Mouse (Mus musculus) hindbrain, postnatal 0 days (tissue): Measurements from ENCODE around the gene Tfpt. TPM values are rescaled to one million over a fixed set of nuclear protein-coding genes. Genes with fewer than 3 reads are reported as not detected.

Experiments
- ATAC-seq: fragments of 200-750 bp; cut with Nextera tagmentation; 2 replicates; pipeline ENCODE4 v1.8.0; 2017; ENCODE audit warnings: mild to moderate bottlenecking, moderate TSS enrichment, moderate library complexity
- DNase-seq: peaks from one replicate; pipeline ENCODE4 v3.0.0-alpha.2; 2015; ENCODE audit warnings: low spot score
- H3K27ac ChIP-seq: fragments of 300-500 bp; sonication (generic); 2 replicates; pipeline ENCODE4 v1.5.1; 2014; ENCODE audit warnings: mild to moderate bottlenecking
- H3K27me3 ChIP-seq: fragments of 300-500 bp; sonication (generic); 2 replicates; pipeline ENCODE4 v1.6.1; 2014; ENCODE audit warnings: low read length, mixed read lengths; ENCODE audit not compliant: insufficient read depth
- H3K36me3 ChIP-seq: fragments of 300-500 bp; sonication (generic); 2 replicates; pipeline ENCODE4 v1.6.1; 2014; ENCODE audit warnings: low read length, mixed read lengths; ENCODE audit not compliant: insufficient read depth
- H3K4me1 ChIP-seq: fragments of 300-500 bp; sonication (generic); 2 replicates; pipeline ENCODE4 v1.6.1; 2014; ENCODE audit warnings: antibody characterized with exemption, low read length, mixed read lengths; ENCODE audit not compliant: insufficient read depth
- H3K4me2 ChIP-seq: fragments of 300-500 bp; sonication (generic); 2 replicates; pipeline ENCODE4 v1.6.1; 2014; ENCODE audit warnings: low read depth, mild to moderate bottlenecking, low read length, moderate library complexity, mixed read lengths
- H3K4me3 ChIP-seq: fragments of 300-500 bp; sonication (generic); 2 replicates; pipeline ENCODE4 v1.5.1; 2014; ENCODE audit warnings: low read length
- H3K9ac ChIP-seq: fragments of 300-500 bp; sonication (generic); replicated peaks from 2 replicates; pipeline ENCODE4 v1.6.1; 2014; ENCODE audit warnings: mild to moderate bottlenecking, low read length, moderate library complexity, mixed read lengths
- H3K9me3 ChIP-seq: fragments of 300-500 bp; sonication (generic); 2 replicates; pipeline ENCODE4 v1.6.1; 2016; ENCODE audit warnings: low read length, mixed read lengths
- CTCF ChIP-seq: IDR thresholded peaks from 2 replicates; pipeline ENCODE4 v1.5.1; 2016; ENCODE audit warnings: antibody characterized with exemption, control low read depth, low read depth
- WGBS: fragments of 180-500 bp; shearing (Covaris S2); extraction: QIAGEN DNeasy Blood & Tissue Kit; methylation state at CpG from one replicate; pipeline ENCODE4 v1.1.7; 2014; 5-methylcytosine and 5-hydroxymethylcytosine counted together
- polyA plus RNA-seq: library from polyadenylated mRNA; unstranded; fragments of >200 nt; fragmentation: Nextera tagmentation; extraction: Ambion mirVana; gene quantifications from 2 replicates; pipeline ENCODE4 v1.2.1, GENCODE M21; 2015
- total RNA-seq: library from RNA; depleted of rRNA; stranded (reverse); fragments of >200 nt; gene quantifications from 2 replicates; pipeline ENCODE4 v1.2.3, GENCODE M21; 2014

The Tfpt gene
- total and polyA plus RNA-seq, 2 experiments from 2014 or later: 14.2 to 31.4 TPM

DNA sequence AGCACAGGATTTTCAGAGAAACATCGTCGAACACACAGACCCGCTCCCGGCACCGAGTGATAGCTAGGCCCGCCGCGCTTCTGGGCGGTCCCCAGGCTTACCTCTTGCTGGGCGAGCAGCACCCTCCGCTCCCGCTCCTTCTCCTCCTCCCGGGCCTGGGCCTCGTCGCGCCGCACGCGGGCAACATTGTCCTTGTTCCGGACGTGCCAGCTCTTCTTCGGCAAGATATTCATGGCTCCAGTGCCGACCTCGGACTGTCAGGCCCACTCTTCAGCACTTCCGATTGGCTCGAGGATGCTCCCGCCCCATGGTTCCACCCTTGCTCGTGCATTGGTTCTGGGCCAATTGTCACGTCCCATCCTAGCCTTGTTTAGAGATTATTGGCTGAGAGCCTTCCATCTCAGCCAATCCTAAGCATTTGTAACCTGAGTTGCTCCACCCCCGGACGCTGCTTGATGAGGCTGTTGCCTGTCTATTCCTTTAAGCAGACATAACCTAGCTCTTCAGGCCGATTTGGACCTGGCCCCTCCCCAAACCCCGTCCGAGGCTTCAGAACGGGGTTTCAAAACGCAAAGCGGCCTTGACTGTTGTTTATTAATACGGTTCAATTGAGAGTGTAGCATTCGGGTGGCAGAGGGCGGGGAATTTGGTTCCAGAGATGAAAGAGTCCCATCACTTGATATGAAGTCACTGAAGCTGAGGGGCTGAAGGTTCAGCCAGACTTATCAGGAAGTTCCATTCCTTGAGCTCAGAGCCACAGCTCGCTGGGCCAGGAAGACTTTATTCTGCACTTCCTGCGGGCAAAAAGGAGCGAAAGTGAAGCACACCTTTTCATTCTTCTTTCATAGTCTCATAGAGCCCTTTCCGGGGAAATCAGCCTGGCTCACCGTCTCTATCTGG is 35.7 kb upstream of the Tfpt start, which contains the start of gene Leng1:
Gene Leng1 (minus strand): TSS at position 626 of the 900 bp plus-strand sequence.
- 3% methylated on average over 45 of the region's 45 CpGs for WGBS
- no peak for TF ChIP-seq CTCF
- peak; percentile 99 for ATAC-seq

DNA sequence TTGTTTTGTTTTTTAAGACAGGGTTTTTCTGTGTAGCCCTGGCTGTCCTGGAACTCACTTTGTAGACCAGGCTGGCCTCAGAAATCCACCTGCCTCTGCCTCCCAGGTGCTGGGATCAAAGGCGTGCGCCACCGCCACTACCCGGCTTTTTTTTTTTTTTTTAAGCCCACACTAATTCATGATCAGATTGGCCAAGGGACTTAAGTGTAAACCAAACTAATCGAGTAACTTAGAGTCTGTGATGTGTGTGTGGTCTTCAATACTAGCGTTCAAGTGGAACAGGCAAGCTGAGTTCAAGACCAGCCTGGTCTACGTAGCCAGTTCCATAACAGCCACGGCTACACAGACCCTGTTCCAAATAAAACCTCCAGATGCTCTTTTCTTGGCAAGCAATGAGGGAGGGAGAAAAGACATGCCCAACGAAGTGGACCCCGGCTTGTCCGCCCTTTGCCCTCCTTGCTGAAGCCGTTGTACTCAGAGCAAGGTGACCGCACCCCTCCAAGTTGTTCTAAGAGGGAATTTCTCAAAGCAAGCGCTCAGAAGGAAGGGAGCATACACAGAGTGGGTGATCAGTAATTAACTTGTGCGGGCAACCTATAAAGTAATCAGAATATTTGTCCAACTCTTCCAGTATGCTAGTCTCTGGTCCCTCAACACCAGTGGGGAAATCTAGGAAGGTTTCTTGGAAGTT is 34.9 kb upstream of the Tfpt start:
- DNase-seq (no peak), ATAC-seq (peak; percentile 7; the same call in 1 of the 2 replicates)
- Histone ChIP-seq H3K36me3 (peaks cover 23% of the 10 kb centered on the region), H3K4me1 (no peaks in the 10 kb centered on the region), H3K27me3 (no peaks in the 10 kb centered on the region), H3K4me3 (peak overlapping the region; percentile 62), H3K9ac (peak overlapping the region; percentile 64), H3K27ac (peak overlapping the region; percentile 79), H3K9me3 (no peaks in the 10 kb centered on the region), H3K4me2 (peak overlapping the region; percentile 62)
- TF ChIP-seq CTCF: no peak
- WGBS: 32% methylated on average over 15 of the region's 15 CpGs

More for the DNA sequence above, 35.7 kb upstream of the Tfpt start, which contains the start of gene Leng1:
- Histone ChIP-seq H3K9me3 (no peaks in the 10 kb centered on the region), H3K27ac (peak within 1 kb of the TSS; percentile 79), H3K4me1 (no peaks in the 10 kb centered on the region), H3K27me3 (no peaks in the 10 kb centered on the region), H3K36me3 (peaks cover 15% of the 10 kb centered on the region; the same call in 1 of the 2 replicates), H3K4me3 (peak within 1 kb of the TSS; percentile 62), H3K9ac (peak within 1 kb of the TSS; percentile 64), H3K4me2 (peak within 1 kb of the TSS; percentile 62)
- DNase-seq: peak; percentile 99

DNA sequence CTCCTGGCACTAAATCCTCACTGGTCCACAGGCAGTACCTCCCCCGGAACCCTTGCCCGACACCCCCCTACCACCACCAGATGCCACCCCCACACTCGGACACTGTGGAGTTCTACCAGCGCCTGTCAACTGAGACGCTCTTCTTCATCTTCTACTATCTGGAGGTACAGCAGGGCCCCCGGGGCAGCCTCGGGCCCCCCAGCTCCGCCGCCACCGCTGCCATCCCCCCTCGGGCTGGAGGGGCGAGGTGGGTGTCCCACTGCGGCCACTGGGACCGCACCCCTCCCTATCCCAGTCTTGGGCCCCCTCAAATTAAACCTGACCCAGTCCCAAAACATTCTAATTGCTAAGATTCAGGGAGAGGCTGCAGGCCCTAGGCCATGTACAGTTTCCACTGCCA is 28.8 kb upstream of the Tfpt start:
- no peak for TF ChIP-seq CTCF
- Histone ChIP-seq H3K9ac (no peak overlapping the region), H3K4me3 (no peak overlapping the region), H3K27me3 (no peaks in the 10 kb centered on the region), H3K4me2 (no peak overlapping the region), H3K4me1 (no peaks in the 10 kb centered on the region), H3K36me3 (peaks cover 74% of the 10 kb centered on the region), H3K27ac (no peak overlapping the region), H3K9me3 (no peaks in the 10 kb centered on the region)
- ATAC-seq (no peak), DNase-seq (no peak)
- 94% methylated on average over 14 of the region's 14 CpGs for WGBS

DNA sequence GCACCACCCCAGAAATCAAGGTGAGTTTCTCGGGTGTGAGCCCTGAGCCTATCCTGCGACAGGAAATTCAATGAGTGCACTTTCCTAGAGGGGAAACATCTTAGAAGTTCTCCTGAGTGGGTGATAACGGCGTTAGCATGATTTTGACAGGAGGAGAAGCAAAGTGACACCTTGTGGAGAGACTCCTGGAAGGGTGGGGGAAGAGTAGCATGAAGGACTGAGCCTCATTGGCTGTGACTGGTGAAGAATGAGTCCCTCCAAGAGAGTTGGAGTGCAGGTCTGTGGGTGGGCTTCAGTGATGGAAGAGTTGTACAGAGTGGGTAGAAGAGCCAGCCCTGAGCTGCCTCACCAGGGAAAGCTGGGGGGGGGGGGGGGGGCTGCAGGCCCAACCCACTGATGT is 27.2 kb upstream of the Tfpt start:
- WGBS: 88% methylated on average over 4 of the region's 4 CpGs

DNA sequence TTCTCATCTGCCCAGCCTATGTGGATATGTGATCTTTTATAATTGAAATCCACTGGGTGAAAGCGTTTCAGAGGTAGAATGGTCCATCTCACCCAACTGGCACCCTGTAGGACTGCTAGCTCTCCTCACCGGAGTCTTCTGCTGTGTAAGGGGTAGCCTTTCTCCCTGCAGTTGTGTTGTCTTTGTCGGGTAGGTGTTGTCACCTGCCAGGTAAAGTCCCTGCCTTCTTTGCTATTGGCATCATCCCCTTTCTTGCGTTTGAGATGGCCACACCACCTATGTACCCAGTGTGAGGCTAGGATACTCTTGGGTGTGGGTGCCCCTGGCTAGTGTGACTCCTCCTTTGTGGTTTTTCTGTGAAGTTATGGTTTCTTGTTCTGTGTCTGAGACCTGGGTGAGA is 16.9 kb upstream of the Tfpt start:
- Histone ChIP-seq H3K36me3 (peaks cover 12% of the 10 kb centered on the region), H3K4me2 (peak overlapping the region; percentile 78), H3K9ac (peak overlapping the region; percentile 97), H3K9me3 (no peaks in the 10 kb centered on the region), H3K27ac (no peak overlapping the region), H3K4me3 (peak overlapping the region; percentile 97), H3K27me3 (no peaks in the 10 kb centered on the region), H3K4me1 (peaks cover 23% of the 10 kb centered on the region)
- no peak for TF ChIP-seq CTCF
- 71% methylated on average over 4 of the region's 4 CpGs for WGBS
- ATAC-seq (no peak), DNase-seq (no peak)

More for the DNA sequence above, 27.2 kb upstream of the Tfpt start:
- H3K27me3 ChIP-seq: no peaks in the 10 kb centered on the region
- no peak overlapping the region for H3K4me3 ChIP-seq
- H3K9me3 ChIP-seq: no peaks in the 10 kb centered on the region
- DNase-seq (no peak), ATAC-seq (no peak)
- peaks cover 82% of the 10 kb centered on the region for H3K36me3 ChIP-seq
- H3K4me1 ChIP-seq: no peaks in the 10 kb centered on the region
- no peak overlapping the region for H3K27ac ChIP-seq
- no peak overlapping the region for H3K9ac ChIP-seq
- no peak overlapping the region for H3K4me2 ChIP-seq
- no peak for TF ChIP-seq CTCF

DNA sequence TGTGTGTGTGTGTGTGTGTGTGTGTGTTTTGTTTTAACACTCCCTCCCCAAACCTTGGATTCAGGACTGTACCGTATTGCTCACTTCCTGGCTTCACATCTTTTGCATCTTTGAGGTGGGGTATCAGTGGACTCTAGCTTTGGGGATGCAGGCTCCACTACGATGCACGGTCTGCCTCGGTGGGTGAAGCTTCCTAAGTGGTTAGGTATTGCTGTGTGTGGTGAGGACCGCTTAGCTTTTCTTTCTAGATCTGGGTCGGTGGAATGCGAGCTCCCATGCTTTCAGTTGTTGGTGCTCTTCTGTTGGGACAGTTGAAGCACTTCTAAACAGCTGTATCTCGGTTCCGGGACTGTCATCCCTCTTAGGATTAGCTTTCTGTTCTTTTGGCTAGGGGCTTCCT is 16.5 kb upstream of the Tfpt start:
- 14% methylated on average over 9 of the region's 9 CpGs for WGBS
- ATAC-seq (no peak), DNase-seq (no peak)
- H3K4me3 ChIP-seq: peak overlapping the region; percentile 97
- peak overlapping the region; percentile 78 for H3K4me2 ChIP-seq
- peaks cover 8% of the 10 kb centered on the region for H3K36me3 ChIP-seq
- H3K4me1 ChIP-seq: peaks cover 23% of the 10 kb centered on the region
- peak overlapping the region; percentile 98; the same call in 1 of the 2 replicates for H3K27ac ChIP-seq
- TF ChIP-seq CTCF: no peak
- H3K9ac ChIP-seq: peak overlapping the region; percentile 97
- no peaks in the 10 kb centered on the region for H3K9me3 ChIP-seq
- no peaks in the 10 kb centered on the region for H3K27me3 ChIP-seq
